In genomic region chr12:100425028-100425427, GRCm38 (mm10) we compare ENCODE assay signal across 22 mouse cellular contexts.
A peak's percentile ranks its signal among the peaks of the same experiment; 100 is the strongest.
DNase-seq lines count a peak whose midpoint lies in the region; TF ChIP-seq lines count a peak whose summit lies in the region.
"Had no signal": no experiment of that assay in that cellular context is flagged by ENCODE, and none has a peak within 500 bp of the region (broad histone marks: within the 10 kb centered on the region; RNA-seq: fewer than 3 reads in every experiment).

No protein-coding gene starts in this region.

- intact Hi-C loops in gastrocnemius, adult 2 months (cut with DNase I): no loop called here
- intact Hi-C loops in gastrocnemius, postnatal 36 days (cut with DNase I): no loop called here

- peaks cover 34% of the 10 kb centered on the region for H3K79me2 ChIP-seq in macrophage (ENCODE audit: inconsistent target)

- 100% methylated on average over 6 of the region's 6 CpGs for WGBS in macrophage (ENCODE audit: missing documents)

- DNase-seq in gastrocnemius, adult 2 months: no peak
- no peak for DNase-seq in gastrocnemius, postnatal 36 days
- DNase-seq in layer of hippocampus, adult 2 months (ENCODE audit: low spot score in 2 of 2): no peak
- DNase-seq in layer of hippocampus, adult 9-11 months: no peak
- peak; percentile 11 for DNase-seq in right cerebral cortex, postnatal 25 days
- no peak for DNase-seq in right cerebral cortex, postnatal 14 days
- DNase-seq in ovary, postnatal 10 days (ENCODE audit: low spot score): no peak
- DNase-seq: adrenal gland, adult 2 months; adrenal gland, postnatal 25 days; cerebellum, adult 11-12 months; cerebellum, adult 8-10 months; cerebellum, postnatal 10 days; cerebellum, postnatal 36 days; gastrocnemius, postnatal 25 days; heart, postnatal 10 days; heart, postnatal 36 days had no signal

- no peak overlapping the region for H3K4me3 ChIP-seq in gastrocnemius, adult 2 months
- no peak overlapping the region for H3K4me3 ChIP-seq in layer of hippocampus, adult 2 months
- H3K4me3 ChIP-seq in macrophage (ENCODE audit: inconsistent target): no peak overlapping the region
- H3K4me3 ChIP-seq: forebrain, embryonic 10.5 days; forebrain, embryonic 15.5 days; heart, embryonic 12.5 days; heart, embryonic 15.5 days had no signal

- H3K27ac ChIP-seq in gastrocnemius, adult 2 months: peak overlapping the region; percentile 73
- peak overlapping the region; percentile 79 for H3K27ac ChIP-seq in layer of hippocampus, adult 2 months
- H3K27ac ChIP-seq in macrophage: peak overlapping the region; percentile 59
- H3K27ac ChIP-seq: forebrain, embryonic 10.5 days; forebrain, embryonic 15.5 days; heart, embryonic 15.5 days; hindbrain, embryonic 14.5 days had no signal

- no peaks in the 10 kb centered on the region for H3K36me3 ChIP-seq in macrophage (ENCODE audit: inconsistent target)
- H3K36me3 ChIP-seq: forebrain, embryonic 15.5 days; heart, embryonic 12.5 days; heart, embryonic 15.5 days had no signal

- TF ChIP-seq CTCF in gastrocnemius, adult 2 months (IDR thresholded peaks at IDR 0.05): no peak
- TF ChIP-seq CTCF in layer of hippocampus, adult 2 months (conservative IDR thresholded peaks at IDR 0.05): no peak
